Mouse (Mus musculus): ENCODE measurements around the gene Prss38. TPM values are rescaled to one million over a fixed set of nuclear protein-coding genes. Genes with fewer than 3 reads are reported as not detected.

The Prss38 gene
- polyA plus RNA-seq, 1 experiment from 2014 or later: not detected

DNA sequence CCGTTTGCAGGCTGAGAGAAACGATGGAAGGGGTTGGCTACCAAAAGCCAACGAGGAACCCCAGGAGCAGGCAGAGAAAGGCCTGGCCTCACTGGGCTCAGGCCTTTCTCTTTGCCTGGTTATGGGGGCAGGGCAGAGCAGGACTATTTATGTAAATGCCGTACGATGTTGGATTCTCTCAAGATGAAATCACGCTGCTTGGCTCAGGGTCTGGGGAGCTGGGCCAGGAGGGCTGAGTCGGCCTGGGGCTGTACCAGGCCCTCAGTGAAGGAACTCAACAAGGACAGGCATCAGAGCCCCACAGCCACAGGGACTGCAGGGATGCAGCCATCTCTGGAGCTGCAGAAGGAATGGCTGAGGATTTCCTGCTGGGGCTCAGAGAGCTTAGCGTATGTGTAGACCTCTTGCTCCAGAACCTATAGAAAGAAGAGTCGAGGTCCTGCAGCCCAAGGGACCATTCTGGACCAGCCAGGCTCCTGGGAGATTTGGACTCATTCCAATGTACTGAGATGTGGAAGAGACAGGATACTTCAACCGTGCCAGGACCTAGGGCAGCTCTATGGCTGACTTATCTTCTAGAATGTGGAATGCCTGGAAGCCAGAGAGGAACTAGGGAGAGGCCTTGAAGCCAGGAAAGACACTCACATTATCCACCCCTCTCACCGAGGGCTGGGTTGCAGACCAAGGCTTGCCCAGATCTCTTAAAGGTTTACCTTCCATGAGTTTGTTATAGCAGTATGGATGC lies 29.1 kb downstream of the Prss38 start:
- H3K9ac ChIP-seq (ENCODE audit: low read depth, low read length): no peak overlapping the region
- H3K4me2 ChIP-seq (replicated peaks; ENCODE audit: low read depth): no peak overlapping the region; the same call in 1 of the 2 replicates
- no peaks in the 10 kb centered on the region for H3K9me3 ChIP-seq (ENCODE audit: control insufficient read depth)
- TF ChIP-seq CTCF (IDR thresholded peaks at IDR 0.05; ENCODE audit: low read depth): no peak
- WGBS: 65% methylated on average over 11 of the region's 11 CpGs
- H3K4me1 ChIP-seq (replicated peaks; ENCODE audit: control insufficient read depth, insufficient read depth, low read length): no peaks in the 10 kb centered on the region
- peak; percentile 22; the same call in 1 of the 2 replicates for ATAC-seq
- H3K36me3 ChIP-seq (ENCODE audit: control insufficient read depth, insufficient read depth): no peaks in the 10 kb centered on the region
- H3K27ac ChIP-seq (ENCODE audit: low read depth, low read length): no peak overlapping the region
- no peaks in the 10 kb centered on the region for H3K27me3 ChIP-seq (replicated peaks; ENCODE audit: control insufficient read depth, insufficient read depth, low read length)
- H3K4me3 ChIP-seq (ENCODE audit: low read depth, low read length): no peak overlapping the region

DNA sequence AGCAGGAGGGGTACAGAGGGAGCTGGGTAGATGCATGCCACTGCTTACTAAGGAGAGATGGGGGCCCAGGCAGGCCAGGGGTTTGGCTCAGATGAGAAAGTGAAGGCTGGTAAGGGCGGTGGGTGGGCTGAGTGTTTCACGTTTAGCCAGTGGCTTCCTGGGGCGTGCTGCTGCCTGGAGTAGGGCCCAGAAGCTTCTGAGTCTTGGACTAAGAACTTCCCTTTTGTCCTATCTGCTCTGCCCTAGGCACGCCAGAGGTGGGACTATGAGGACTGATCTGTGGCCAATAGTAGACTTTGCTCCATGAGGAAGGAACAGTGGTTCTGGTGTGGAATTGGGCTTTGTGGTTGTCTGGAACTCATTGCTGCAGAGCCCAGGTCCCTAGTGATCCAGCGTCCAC lies 32.5 kb downstream of the Prss38 start:
- WGBS: 75% methylated on average over 5 of the region's 5 CpGs
- no peak overlapping the region for H3K4me2 ChIP-seq (replicated peaks; ENCODE audit: low read depth)
- no peaks in the 10 kb centered on the region for H3K9me3 ChIP-seq (ENCODE audit: control insufficient read depth)
- no peaks in the 10 kb centered on the region for H3K36me3 ChIP-seq (ENCODE audit: control insufficient read depth, insufficient read depth)
- TF ChIP-seq CTCF (IDR thresholded peaks at IDR 0.05; ENCODE audit: low read depth): no peak
- no peak overlapping the region for H3K9ac ChIP-seq (ENCODE audit: low read depth, low read length)
- no peaks in the 10 kb centered on the region for H3K4me1 ChIP-seq (replicated peaks; ENCODE audit: control insufficient read depth, insufficient read depth, low read length)
- no peak overlapping the region for H3K4me3 ChIP-seq (ENCODE audit: low read depth, low read length)
- H3K27ac ChIP-seq (ENCODE audit: low read depth, low read length): no peak overlapping the region
- no peaks in the 10 kb centered on the region for H3K27me3 ChIP-seq (replicated peaks; ENCODE audit: control insufficient read depth, insufficient read depth, low read length)
- no peak for ATAC-seq

DNA sequence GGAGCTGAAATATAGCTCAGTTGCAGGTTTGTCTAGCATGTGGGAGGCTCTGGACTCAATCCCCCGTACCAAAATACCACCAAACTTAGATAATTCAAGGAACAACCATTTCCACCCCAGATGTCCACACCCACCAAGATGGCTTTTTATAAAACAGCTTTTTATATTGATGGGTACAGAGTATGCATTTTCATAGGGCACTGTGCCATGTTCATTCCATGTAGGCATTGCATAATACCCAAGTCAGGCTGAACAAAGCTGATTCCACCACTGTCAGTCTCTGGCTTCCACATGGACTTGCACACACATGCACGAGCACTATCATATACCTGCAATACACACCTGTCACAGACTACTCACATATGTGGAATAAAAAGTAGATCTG lies 36.7 kb downstream of the Prss38 start:
- H3K4me2 ChIP-seq (replicated peaks; ENCODE audit: low read depth): no peak overlapping the region
- no peaks in the 10 kb centered on the region for H3K27me3 ChIP-seq (replicated peaks; ENCODE audit: control insufficient read depth, insufficient read depth, low read length)
- H3K9ac ChIP-seq (ENCODE audit: low read depth, low read length): no peak overlapping the region
- TF ChIP-seq CTCF (IDR thresholded peaks at IDR 0.05; ENCODE audit: low read depth): no peak
- H3K9me3 ChIP-seq (ENCODE audit: control insufficient read depth): no peaks in the 10 kb centered on the region
- H3K4me1 ChIP-seq (replicated peaks; ENCODE audit: control insufficient read depth, insufficient read depth, low read length): no peaks in the 10 kb centered on the region
- no peak for ATAC-seq
- no peak overlapping the region for H3K4me3 ChIP-seq (ENCODE audit: low read depth, low read length)
- no peak overlapping the region for H3K27ac ChIP-seq (ENCODE audit: low read depth, low read length)
- 87% methylated on average over 2 of the region's 2 CpGs for WGBS
- H3K36me3 ChIP-seq (ENCODE audit: control insufficient read depth, insufficient read depth): no peaks in the 10 kb centered on the region

DNA sequence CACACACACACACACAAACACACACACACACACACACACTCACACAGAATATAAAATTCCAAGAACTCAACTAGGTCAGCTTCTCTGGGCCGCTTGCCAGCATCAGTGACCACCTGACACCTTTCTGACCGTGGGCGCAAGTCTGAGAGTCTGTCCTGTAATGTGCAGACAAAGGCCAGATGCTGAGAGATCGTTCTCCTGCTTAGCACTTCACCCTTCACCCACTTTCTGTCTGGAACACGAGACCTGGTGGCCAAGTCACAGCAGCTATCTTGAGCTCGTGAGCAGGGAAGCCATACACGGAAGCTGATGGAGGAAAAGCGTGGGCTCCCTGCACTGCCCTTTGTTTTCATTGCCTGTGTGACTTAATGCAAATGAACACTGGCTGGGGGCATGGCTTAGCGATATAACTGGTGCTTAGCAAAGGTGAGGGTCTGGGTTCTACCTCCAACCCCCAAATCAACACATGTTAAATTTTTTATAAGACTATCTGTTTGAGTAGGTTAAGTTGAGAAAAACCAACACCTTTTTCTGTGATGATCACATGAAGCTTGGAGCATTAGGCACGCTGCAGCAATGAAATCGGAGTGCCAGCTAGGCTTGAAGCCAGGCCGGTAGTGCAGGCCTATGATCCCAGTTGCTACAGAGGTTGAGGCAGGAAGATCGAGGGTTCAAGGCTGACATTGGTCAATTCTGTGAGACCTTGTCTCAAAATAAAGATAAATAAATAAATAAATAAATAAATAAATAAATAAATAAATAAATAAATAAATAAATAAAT lies 37.3 kb downstream of the Prss38 start:
- no peaks in the 10 kb centered on the region for H3K27me3 ChIP-seq (replicated peaks; ENCODE audit: control insufficient read depth, insufficient read depth, low read length)
- WGBS: 63% methylated on average over 13 of the region's 13 CpGs
- no peaks in the 10 kb centered on the region for H3K4me1 ChIP-seq (replicated peaks; ENCODE audit: control insufficient read depth, insufficient read depth, low read length)
- H3K9ac ChIP-seq (ENCODE audit: low read depth, low read length): no peak overlapping the region
- H3K4me2 ChIP-seq (replicated peaks; ENCODE audit: low read depth): no peak overlapping the region
- ATAC-seq: no peak
- H3K9me3 ChIP-seq (ENCODE audit: control insufficient read depth): no peaks in the 10 kb centered on the region
- H3K27ac ChIP-seq (ENCODE audit: low read depth, low read length): no peak overlapping the region
- TF ChIP-seq CTCF (IDR thresholded peaks at IDR 0.05; ENCODE audit: low read depth): no peak
- H3K36me3 ChIP-seq (ENCODE audit: control insufficient read depth, insufficient read depth): no peaks in the 10 kb centered on the region
- H3K4me3 ChIP-seq (ENCODE audit: low read depth, low read length): no peak overlapping the region

DNA sequence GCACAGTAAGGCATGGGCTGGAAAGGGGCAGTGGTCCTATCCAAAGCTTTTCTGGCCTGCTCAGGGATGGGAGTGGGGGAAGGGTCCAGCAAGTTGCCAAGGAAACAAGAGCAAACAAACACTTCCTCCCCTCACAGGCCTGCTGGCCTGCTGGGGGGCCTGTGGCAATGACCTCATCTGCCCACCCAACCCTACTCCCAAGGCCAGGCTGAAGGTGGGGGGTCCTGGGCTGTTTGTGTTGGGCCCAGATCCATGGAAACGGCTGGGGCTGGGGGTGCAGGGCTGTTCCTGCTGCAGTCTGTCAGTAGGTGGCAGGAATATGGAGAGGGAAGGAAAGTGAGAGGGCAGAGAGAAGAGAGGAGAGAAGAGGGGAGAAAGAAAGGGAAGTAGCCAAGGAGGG lies 39.1 kb downstream of the Prss38 start:
- Histone ChIP-seq H3K27me3 (replicated peaks; ENCODE audit: control insufficient read depth, insufficient read depth, low read length) (no peaks in the 10 kb centered on the region), H3K27ac (ENCODE audit: low read depth, low read length) (no peak overlapping the region), H3K4me3 (ENCODE audit: low read depth, low read length) (no peak overlapping the region), H3K36me3 (ENCODE audit: control insufficient read depth, insufficient read depth) (no peaks in the 10 kb centered on the region), H3K4me2 (replicated peaks; ENCODE audit: low read depth) (no peak overlapping the region), H3K4me1 (replicated peaks; ENCODE audit: control insufficient read depth, insufficient read depth, low read length) (no peaks in the 10 kb centered on the region), H3K9ac (ENCODE audit: low read depth, low read length) (no peak overlapping the region), H3K9me3 (ENCODE audit: control insufficient read depth) (no peaks in the 10 kb centered on the region)
- peak; percentile 38 for TF ChIP-seq CTCF (IDR thresholded peaks at IDR 0.05; ENCODE audit: low read depth)
- no peak for ATAC-seq
- WGBS: 20% methylated on average over 1 of the region's 1 CpGs

DNA sequence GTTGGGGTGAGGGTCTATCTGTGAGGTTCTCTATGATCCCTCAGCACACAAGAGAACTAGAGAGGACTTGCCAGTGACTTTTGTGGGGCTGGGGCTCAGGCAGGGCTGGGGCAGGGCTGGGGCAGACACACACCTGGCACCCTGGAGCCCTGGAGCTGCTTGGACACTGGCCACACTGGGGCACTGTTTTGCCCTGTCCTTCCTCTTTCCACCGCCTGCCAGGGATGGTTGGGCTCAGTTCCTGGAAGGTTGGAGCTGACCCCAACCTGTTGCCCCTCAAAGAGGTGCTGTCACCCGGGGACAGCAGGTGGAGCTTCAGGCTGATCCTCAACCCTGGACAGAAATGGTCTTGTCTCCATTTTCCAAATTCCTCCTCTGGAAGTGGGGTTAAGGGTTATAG lies 39.5 kb downstream of the Prss38 start:
- Histone ChIP-seq H3K9ac (ENCODE audit: low read depth, low read length) (no peak overlapping the region), H3K27ac (ENCODE audit: low read depth, low read length) (no peak overlapping the region), H3K27me3 (replicated peaks; ENCODE audit: control insufficient read depth, insufficient read depth, low read length) (no peaks in the 10 kb centered on the region), H3K4me2 (replicated peaks; ENCODE audit: low read depth) (no peak overlapping the region), H3K4me3 (ENCODE audit: low read depth, low read length) (no peak overlapping the region), H3K36me3 (ENCODE audit: control insufficient read depth, insufficient read depth) (no peaks in the 10 kb centered on the region), H3K9me3 (ENCODE audit: control insufficient read depth) (no peaks in the 10 kb centered on the region), H3K4me1 (replicated peaks; ENCODE audit: control insufficient read depth, insufficient read depth, low read length) (no peaks in the 10 kb centered on the region)
- ATAC-seq: no peak
- peak; percentile 26 for TF ChIP-seq CTCF (IDR thresholded peaks at IDR 0.05; ENCODE audit: low read depth)
- WGBS: 35% methylated on average over 2 of the region's 2 CpGs
